Mouse (Mus musculus): ENCODE data around the gene Cyp2j13. TPM values are rescaled to one million over a fixed set of nuclear protein-coding genes. Genes with fewer than 3 reads are reported as not detected.
"Not testable (repeated sequence)": the region's sequence is repeated elsewhere in the genome, so short reads cannot be mapped to it uniquely, and the experiment has no call there.

Cyp2j13 gene
- polyA plus RNA-seq, 1 experiment from 2014 or later, result 5.3 TPM

DNA sequence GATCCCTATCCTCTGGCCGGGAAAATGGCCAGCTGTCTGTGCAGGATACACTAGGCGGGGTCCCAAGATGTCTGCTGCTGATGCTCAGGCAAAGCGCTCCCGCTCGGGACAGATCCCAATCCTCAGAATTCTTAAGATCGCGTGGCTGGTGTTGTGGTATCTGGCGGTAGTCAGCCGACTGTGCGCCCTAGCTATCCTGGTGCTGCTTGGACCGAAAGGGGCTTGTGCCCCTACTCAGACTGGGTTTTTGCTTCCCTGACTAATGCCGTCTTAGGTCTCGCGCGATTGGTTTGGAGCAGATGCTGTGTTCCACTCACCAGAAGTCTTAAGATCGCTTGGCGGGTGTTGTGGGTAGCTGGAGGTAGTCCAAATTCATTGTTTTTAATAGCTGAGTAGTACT is 95.1 kb downstream of the Cyp2j13 start:
- not testable (repeated sequence) for ATAC-seq (ENCODE audit: low FRiP score, low TSS enrichment); H3K27me3 ChIP-seq (ENCODE audit: insufficient read depth, low read length); H3K36me3 ChIP-seq (ENCODE audit: insufficient read depth, low read length); H3K9me3 ChIP-seq (ENCODE audit: low read length); H3K4me2 ChIP-seq (replicated peaks; ENCODE audit: low read depth, low read length); H3K4me3 ChIP-seq (ENCODE audit: low read length); H3K4me1 ChIP-seq (ENCODE audit: insufficient read depth, low read length); H3K27ac ChIP-seq (ENCODE audit: low read length); H3K9ac ChIP-seq (replicated peaks; ENCODE audit: low read length)
- 96% methylated on average over 17 of the region's 17 CpGs for WGBS

Other genes starting within 250 kb of the Cyp2j13 start
- 24.0 and 25.3 TPM in 2 replicates for gene Hook1, start 110.3 kb downstream of the Cyp2j13 start, polyA plus RNA-seq (2015; fragmentation: Nextera tagmentation; extraction: Ambion mirVana)
- not detected in 2 replicates for gene Cyp2j12, start 63.6 kb upstream of the Cyp2j13 start, polyA plus RNA-seq (2015; fragmentation: Nextera tagmentation; extraction: Ambion mirVana)
- 0.17 TPM in 1 of 2 replicates, not detected in the other for gene Cyp2j7, start 159.1 kb upstream of the Cyp2j13 start, polyA plus RNA-seq (2015; fragmentation: Nextera tagmentation; extraction: Ambion mirVana)